Mouse (Mus musculus) layer of hippocampus, postnatal 14 days (tissue): Measurements from ENCODE around the gene Mmp8. TPM values are rescaled to one million over a fixed set of nuclear protein-coding genes. Genes with fewer than 3 reads are reported as not detected.

Experiments
- DNase-seq, 2 experiments: peaks; one replicate each; pipeline ENCODE4 v3.0.0; 2021 to 2022; ENCODE audit warnings: low spot score in 2 of 2, mixed read lengths in 1 of 2
- long read RNA-seq, 2 experiments: library from polyadenylated mRNA; stranded (forward); transcript quantifications; one replicate each; pipeline ENCODE4 v2.0.0; 2021
- total RNA-seq, 2 experiments: library from RNA; stranded (reverse); gene quantifications; 2 replicates each; pipeline ENCODE4 v1.2.3; 2021

The Mmp8 gene
- total RNA-seq, result not detected
- long read RNA-seq, experiment 1, result 0 reads
- long read RNA-seq, experiment 2, result 0 reads

- no peak for DNase-seq
These were observed at the start of gene Mmp8 for GRCm38 (mm10) chr9:7558221-7559017. Mmp8 (plus strand) TSS chr9:7558456.

GRCm38 (mm10) chr9:7509619-7510233, 48.5 kb upstream of the Mmp8 start:
- DNase-seq, result no peak

GRCm38 (mm10) chr9:7517944-7518571, 40.2 kb upstream of the Mmp8 start:
- DNase-seq, result no peak

DNA sequence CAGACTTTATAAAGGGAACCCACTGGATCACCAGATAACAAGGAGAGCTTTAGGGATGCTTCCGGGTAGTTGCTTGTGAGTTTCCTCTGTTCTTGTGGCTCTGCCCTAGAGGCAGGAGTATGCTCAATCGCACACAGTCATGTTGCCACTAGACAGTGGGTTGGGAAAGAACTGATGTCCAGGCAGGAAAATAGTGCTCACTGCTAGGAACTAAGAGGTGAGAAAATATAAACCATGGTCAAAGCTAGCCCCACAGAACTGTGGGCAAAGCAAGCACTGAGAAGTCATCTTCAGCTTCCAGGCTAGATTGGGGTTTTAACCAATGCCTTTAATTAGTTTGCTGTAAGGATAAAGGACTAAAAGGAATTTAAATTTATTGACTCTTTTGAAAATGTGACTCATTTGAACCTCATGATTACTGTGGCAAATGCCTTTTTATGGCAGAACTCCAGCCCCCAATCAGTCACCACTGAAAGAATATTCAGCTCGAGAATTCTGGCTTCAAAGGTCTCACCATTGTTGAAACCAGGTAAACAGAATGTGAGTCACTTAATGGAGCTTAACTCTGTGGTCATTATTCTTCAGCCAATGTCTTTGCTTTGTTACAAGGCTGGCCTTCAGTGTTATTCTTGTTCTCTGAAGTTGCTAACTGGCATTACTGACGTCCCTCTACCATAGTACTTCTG, 31.9 kb upstream of the Mmp8 start:
- DNase-seq, result no peak

DNA sequence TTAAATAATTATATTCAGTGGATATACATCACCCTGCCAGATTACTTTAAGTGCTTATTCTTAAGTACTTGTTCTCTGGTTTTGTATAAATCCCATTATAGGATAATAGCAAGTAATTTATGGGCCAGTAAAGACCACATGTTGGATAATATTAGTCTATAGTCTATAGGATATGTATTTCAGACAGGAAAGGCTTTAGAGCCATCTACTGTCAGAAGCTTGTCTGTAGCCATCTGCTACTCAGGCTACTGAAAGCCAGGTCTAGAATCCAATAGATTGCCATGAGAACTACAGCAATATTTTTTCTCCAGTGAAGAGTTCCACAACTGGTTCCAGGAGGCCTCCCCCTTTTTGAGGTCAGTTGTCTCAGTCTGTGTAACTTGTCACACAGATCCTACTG, 15.5 kb upstream of the Mmp8 start:
- no peak for DNase-seq

GRCm38 (mm10) chr9:7544923-7545457, 13.3 kb upstream of the Mmp8 start:
- DNase-seq, result no peak

DNA sequence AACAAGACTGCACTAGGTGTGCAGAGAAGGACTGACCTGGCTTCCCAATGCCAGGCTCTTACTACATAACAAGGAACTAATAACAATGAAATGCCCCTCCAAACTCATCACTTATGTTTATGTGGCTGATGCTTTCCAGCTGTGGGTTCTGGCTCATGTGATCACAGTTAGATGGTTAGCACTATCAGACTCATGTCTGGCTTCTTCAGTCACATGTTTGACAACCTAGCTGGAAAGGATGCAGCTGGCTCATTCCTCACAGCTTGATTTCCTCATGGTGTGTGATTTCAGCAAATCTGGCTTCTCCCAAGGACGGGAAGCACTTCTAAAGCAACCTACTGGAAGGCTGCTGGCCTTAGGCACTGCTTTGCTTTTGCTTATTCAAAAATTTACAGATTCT, 12.8 kb upstream of the Mmp8 start:
- no peak for DNase-seq

GRCm38 (mm10) chr9:7545920-7546319, 12.3 kb upstream of the Mmp8 start:
- no peak for DNase-seq

GRCm38 (mm10) chr9:7551943-7552342, 6.3 kb upstream of the Mmp8 start:
- no peak for DNase-seq

- no peak for DNase-seq
These were observed 4.7 kb upstream of the Mmp8 start for GRCm38 (mm10) chr9:7553536-7553935.

GRCm38 (mm10) chr9:7554382-7554781, 3.9 kb upstream of the Mmp8 start:
- DNase-seq, result no peak

DNA sequence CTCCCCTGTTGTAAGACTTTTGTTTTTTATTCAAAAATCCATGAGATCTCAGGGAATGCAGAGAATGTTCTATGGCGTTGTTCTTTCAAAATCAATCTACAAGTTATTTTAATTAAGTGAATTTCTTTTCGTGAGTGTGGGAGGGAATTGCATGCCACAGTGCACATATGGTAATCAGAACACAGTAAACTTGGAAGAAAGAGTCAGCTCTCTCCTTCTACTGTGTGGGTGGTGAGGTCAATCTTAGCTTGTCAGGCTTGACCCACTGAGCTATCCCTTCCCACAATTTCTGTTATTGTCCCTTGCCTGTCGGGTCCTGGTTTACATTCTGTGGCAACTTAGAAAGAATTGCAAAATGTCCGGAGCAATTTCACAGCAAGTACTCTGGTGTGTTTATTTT, 1.8 kb downstream of the Mmp8 start:
- DNase-seq, result no peak

DNA sequence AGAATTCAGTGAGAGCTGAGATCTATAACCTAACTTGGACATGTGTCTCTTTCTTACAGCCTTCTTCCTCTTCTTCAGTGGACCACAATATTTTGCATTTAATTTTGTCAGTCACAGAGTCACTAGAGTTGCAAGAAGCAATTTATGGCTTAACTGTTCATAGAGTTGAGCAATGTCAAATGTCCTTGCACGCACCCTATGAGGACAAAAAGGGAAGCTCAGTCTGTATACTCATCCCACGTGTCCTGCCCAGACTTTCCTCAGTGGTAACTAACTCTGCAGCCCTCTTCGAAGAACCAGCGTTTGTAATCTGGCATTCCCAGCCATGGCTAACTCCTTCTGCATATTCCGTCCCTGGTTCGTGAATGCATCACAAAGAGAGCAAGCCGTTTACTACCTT, 9.1 kb downstream of the Mmp8 start:
- no peak for DNase-seq

DNA sequence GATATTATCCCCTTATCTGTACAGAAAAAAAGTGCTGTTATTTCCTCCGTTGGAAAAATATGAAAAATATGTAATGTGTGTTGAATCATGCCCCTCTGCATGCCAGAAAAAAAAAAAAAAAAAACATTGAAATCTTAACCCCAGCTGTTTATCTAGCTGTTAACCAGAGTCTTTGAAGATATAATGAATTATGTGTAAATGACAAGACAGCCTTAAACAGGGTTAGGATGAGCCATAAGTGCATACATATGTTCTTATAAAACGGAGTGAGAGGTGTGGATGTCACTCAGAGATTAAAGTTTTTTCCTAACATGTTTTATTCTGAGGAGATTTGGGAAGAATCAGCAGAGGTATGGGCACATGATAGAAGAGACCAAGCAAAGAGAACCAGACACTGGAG, 9.7 kb downstream of the Mmp8 start:
- DNase-seq, result no peak

GRCm38 (mm10) chr9:7570485-7570884, 12.2 kb downstream of the Mmp8 start:
- DNase-seq, result no peak

- no peak for DNase-seq
These were observed 12.9 kb downstream of the Mmp8 start, which contains the start of gene Mmp27 for GRCm38 (mm10) chr9:7571162-7571561. Mmp27 (plus strand) TSS chr9:7571396.

GRCm38 (mm10) chr9:7572188-7572587, 13.9 kb downstream of the Mmp8 start:
- no peak for DNase-seq

DNA sequence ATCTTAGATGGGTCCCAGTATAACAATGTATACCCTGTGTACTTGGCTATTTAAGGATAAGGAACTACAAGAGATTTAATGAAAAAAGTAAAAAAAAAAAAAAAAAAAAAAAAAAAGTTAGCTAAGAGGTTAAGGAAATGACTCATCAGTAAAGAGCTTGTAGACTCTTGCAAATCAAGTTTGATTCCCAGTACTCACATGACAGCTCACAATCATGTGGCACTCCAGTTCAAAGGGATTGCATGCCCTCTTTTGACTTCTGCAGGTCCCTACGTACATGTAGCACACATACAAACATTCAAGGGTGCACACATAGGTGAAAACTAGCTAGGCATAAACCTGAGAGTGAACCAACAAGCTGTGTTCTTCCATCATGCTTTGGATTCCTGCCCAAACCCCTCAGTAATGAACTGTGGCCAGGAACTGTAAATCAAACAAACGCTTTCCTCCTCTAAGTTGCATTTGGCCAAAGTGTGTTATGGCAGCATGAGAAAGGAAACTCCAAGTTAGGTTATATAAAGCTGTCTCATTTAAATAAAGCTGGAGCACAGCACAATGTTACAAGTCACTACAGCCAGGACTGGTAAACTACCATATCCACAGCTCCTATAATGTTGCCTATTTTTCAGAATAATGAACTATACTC, 14.5 kb downstream of the Mmp8 start:
- no peak for DNase-seq

DNA sequence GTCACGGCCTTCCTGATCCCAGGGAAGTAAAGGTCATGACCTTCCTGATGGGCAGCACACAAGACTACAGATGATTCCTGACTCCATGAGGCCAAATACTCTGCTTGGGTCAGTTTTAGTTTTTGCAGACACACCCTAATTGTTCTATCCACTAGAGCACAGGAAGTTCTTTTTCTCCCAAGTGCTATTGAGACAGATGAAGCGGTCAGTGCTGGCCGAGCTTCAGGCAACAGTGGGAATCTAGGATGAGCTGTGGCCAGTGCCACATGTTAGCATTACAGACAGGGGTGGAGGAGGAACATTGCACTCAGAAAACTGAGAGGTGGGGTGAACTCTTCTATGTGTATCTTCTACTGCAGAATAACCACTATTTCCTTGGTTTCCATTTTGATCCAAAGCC, 17.3 kb downstream of the Mmp8 start:
- DNase-seq, result no peak

- DNase-seq, result no peak
These were observed 19.1 kb downstream of the Mmp8 start for GRCm38 (mm10) chr9:7577371-7577770.

DNA sequence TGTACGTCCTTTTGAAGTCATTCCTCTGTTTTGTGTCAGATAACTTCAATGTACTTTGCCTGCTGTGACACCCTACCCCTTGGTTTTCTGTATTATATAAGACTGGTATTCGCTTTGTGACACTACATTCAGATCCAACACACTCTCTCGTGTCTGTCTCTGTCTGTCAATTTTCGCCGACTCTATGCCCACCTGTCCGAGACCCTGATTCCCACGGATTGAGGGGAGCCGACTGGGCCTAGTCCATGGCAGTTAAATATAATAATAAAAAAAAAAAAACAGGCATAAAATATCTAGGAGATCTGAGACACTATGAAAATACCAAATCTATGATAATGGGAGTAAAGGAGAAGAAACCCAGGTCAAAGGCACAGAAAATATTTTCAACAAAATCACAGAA, 31.8 kb downstream of the Mmp8 start:
- DNase-seq, result no peak
